Mouse (Mus musculus) neural tube, embryonic 12.5 days (tissue): Measurements from ENCODE around the gene Prss32. TPM values are rescaled to one million over a fixed set of nuclear protein-coding genes. Genes with fewer than 3 reads are reported as not detected.
"Not testable (repeated sequence)": the region's sequence is repeated elsewhere in the genome, so short reads cannot be mapped to it uniquely, and the experiment has no call there.

Experiments used
- ATAC-seq: fragments of 200-750 bp; cut with Nextera tagmentation; 2 replicates; pipeline ENCODE4 v1.8.0; 2017; ENCODE audit warnings: low read depth, mild to moderate bottlenecking, moderate TSS enrichment, moderate library complexity; ENCODE audit not compliant: low FRiP score
- H3K27ac ChIP-seq: fragments of 300-500 bp; sonication (generic); 2 replicates; pipeline ENCODE4 v1.5.1; 2016
- H3K27me3 ChIP-seq: fragments of 300-500 bp; sonication (generic); replicated peaks from 2 replicates; pipeline ENCODE4 v1.6.1; 2016; ENCODE audit warnings: mild to moderate bottlenecking
- H3K36me3 ChIP-seq: fragments of 300-500 bp; sonication (generic); 2 replicates; pipeline ENCODE4 v1.6.1; 2016; ENCODE audit warnings: mild to moderate bottlenecking
- H3K4me1 ChIP-seq: fragments of 300-500 bp; sonication (generic); 2 replicates; pipeline ENCODE4 v1.6.1; 2016
- H3K4me2 ChIP-seq: fragments of 300-500 bp; sonication (generic); replicated peaks from 2 replicates; pipeline ENCODE4 v1.6.1; 2016; ENCODE audit warnings: mild to moderate bottlenecking
- H3K4me3 ChIP-seq: fragments of 300-500 bp; sonication (generic); 2 replicates; pipeline ENCODE4 v1.5.1; 2016
- H3K9ac ChIP-seq: fragments of 300-500 bp; sonication (generic); 2 replicates; pipeline ENCODE4 v1.6.1; 2016; ENCODE audit warnings: mild to moderate bottlenecking
- H3K9me3 ChIP-seq: fragments of 300-500 bp; sonication (generic); 2 replicates; pipeline ENCODE4 v1.6.1; 2016; ENCODE audit warnings: mild to moderate bottlenecking
- WGBS: fragments of 180-500 bp; shearing (Covaris S2); methylation state at CpG from one replicate; pipeline ENCODE4 v1.1.7; 2016; 5-methylcytosine and 5-hydroxymethylcytosine counted together
- polyA plus RNA-seq: library from polyadenylated mRNA; unstranded; fragments of >200 nt; fragmentation: Nextera tagmentation; extraction: Ambion mirVana; gene quantifications from 2 replicates; pipeline ENCODE4 v1.2.1, GENCODE M21; 2016

The Prss32 gene
- polyA plus RNA-seq, 1 experiment from 2014 or later = not detected

GRCm38 (mm10) chr17:23850853-23851749, 7.4 kb downstream of the Prss32 start:
- 63% methylated on average over 19 of the region's 19 CpGs for WGBS
- H3K36me3 ChIP-seq = no peaks in the 10 kb centered on the region
- ATAC-seq = peak; percentile 4; the same call in 1 of the 2 replicates
- H3K27me3 ChIP-seq = 0 out of 2 replicates have a peak, but pooled peaks cover 3% of the 10 kb centered on the region
- H3K4me3 ChIP-seq = no peak overlapping the region
- H3K27ac ChIP-seq = no peak overlapping the region
- H3K4me1 ChIP-seq = no peaks in the 10 kb centered on the region
- H3K9me3 ChIP-seq = no peaks in the 10 kb centered on the region
- no peak overlapping the region for H3K9ac ChIP-seq
- no peak overlapping the region for H3K4me2 ChIP-seq

GRCm38 (mm10) chr17:23853292-23853691, 9.6 kb downstream of the Prss32 start:
- no peak; the same call in 1 of the 2 replicates for ATAC-seq
- no peaks in the 10 kb centered on the region for H3K9me3 ChIP-seq

GRCm38 (mm10) chr17:23854229-23854765, 10.6 kb downstream of the Prss32 start:
- H3K9me3 ChIP-seq = no peaks in the 10 kb centered on the region
- H3K27ac ChIP-seq = no peak overlapping the region
- H3K9ac ChIP-seq = no peak overlapping the region
- no peaks in the 10 kb centered on the region for H3K27me3 ChIP-seq
- H3K4me2 ChIP-seq = no peak overlapping the region
- no peak overlapping the region for H3K4me3 ChIP-seq
- WGBS = 86% methylated on average over 10 of the region's 10 CpGs
- H3K4me1 ChIP-seq = no peaks in the 10 kb centered on the region
- no peaks in the 10 kb centered on the region for H3K36me3 ChIP-seq
- ATAC-seq = no peak

More at GRCm38 (mm10) chr17:23853292-23853691, 9.6 kb downstream of the Prss32 start:
- WGBS = 33% methylated on average over 5 of the region's 5 CpGs
- Histone ChIP-seq H3K27ac (no peak overlapping the region), H3K4me1 (no peaks in the 10 kb centered on the region), H3K4me3 (no peak overlapping the region), H3K36me3 (no peaks in the 10 kb centered on the region), H3K4me2 (no peak overlapping the region), H3K9ac (no peak overlapping the region), H3K27me3 (no peaks in the 10 kb centered on the region)

GRCm38 (mm10) chr17:23857193-23857592, 13.5 kb downstream of the Prss32 start:
- WGBS = 84% methylated on average over 6 of the region's 6 CpGs
- Histone ChIP-seq H3K27me3 (no peaks in the 10 kb centered on the region), H3K4me3 (no peak overlapping the region), H3K9me3 (no peaks in the 10 kb centered on the region), H3K4me2 (no peak overlapping the region), H3K36me3 (no peaks in the 10 kb centered on the region), H3K27ac (no peak overlapping the region), H3K9ac (no peak overlapping the region), H3K4me1 (no peaks in the 10 kb centered on the region)
- no peak for ATAC-seq

GRCm38 (mm10) chr17:23857913-23858312, 14.3 kb downstream of the Prss32 start:
- no peaks in the 10 kb centered on the region for H3K9me3 ChIP-seq
- 86% methylated on average over 2 of the region's 2 CpGs for WGBS
- H3K9ac ChIP-seq = no peak overlapping the region
- no peak overlapping the region for H3K4me3 ChIP-seq
- no peaks in the 10 kb centered on the region for H3K27me3 ChIP-seq
- no peaks in the 10 kb centered on the region for H3K36me3 ChIP-seq
- ATAC-seq = no peak
- no peak overlapping the region for H3K27ac ChIP-seq
- no peaks in the 10 kb centered on the region for H3K4me1 ChIP-seq
- no peak overlapping the region for H3K4me2 ChIP-seq

- Histone ChIP-seq H3K36me3 (no peaks in the 10 kb centered on the region), H3K4me1 (no peaks in the 10 kb centered on the region), H3K4me2 (no peak overlapping the region), H3K27me3 (no peaks in the 10 kb centered on the region), H3K9me3 (no peaks in the 10 kb centered on the region), H3K4me3 (no peak overlapping the region), H3K9ac (no peak overlapping the region), H3K27ac (no peak overlapping the region)
- WGBS = 87% methylated on average over 4 of the region's 4 CpGs
- no peak for ATAC-seq
These were observed 19.3 kb downstream of the Prss32 start for GRCm38 (mm10) chr17:23862926-23863325.

- ATAC-seq = no peak
- WGBS = 86% methylated on average over 15 of the region's 15 CpGs
- H3K4me2 ChIP-seq = no peak within 1 kb of the TSS
- H3K9ac ChIP-seq = no peak within 1 kb of the TSS
- H3K36me3 ChIP-seq = no peaks in the 10 kb centered on the region
- no peak within 1 kb of the TSS for H3K27ac ChIP-seq
- no peak within 1 kb of the TSS for H3K4me3 ChIP-seq
- no peaks in the 10 kb centered on the region for H3K27me3 ChIP-seq
- no peaks in the 10 kb centered on the region for H3K9me3 ChIP-seq
- no peaks in the 10 kb centered on the region for H3K4me1 ChIP-seq
These were observed 24.1 kb downstream of the Prss32 start, which contains the start of gene Prss21 for GRCm38 (mm10) chr17:23867756-23868155. Gene Prss21, plus strand, starts transcription at chr17:23868056.

GRCm38 (mm10) chr17:23868513-23868912, 24.9 kb downstream of the Prss32 start:
- no peak overlapping the region for H3K4me2 ChIP-seq
- no peaks in the 10 kb centered on the region for H3K9me3 ChIP-seq
- no peaks in the 10 kb centered on the region for H3K36me3 ChIP-seq
- ATAC-seq = no peak
- H3K27me3 ChIP-seq = no peaks in the 10 kb centered on the region
- 92% methylated on average over 11 of the region's 11 CpGs for WGBS
- no peaks in the 10 kb centered on the region for H3K4me1 ChIP-seq
- no peak overlapping the region for H3K9ac ChIP-seq
- H3K27ac ChIP-seq = no peak overlapping the region
- H3K4me3 ChIP-seq = no peak overlapping the region

- H3K27me3 ChIP-seq = no peaks in the 10 kb centered on the region
- no peak for ATAC-seq
- no peak overlapping the region for H3K9ac ChIP-seq
- no peaks in the 10 kb centered on the region for H3K9me3 ChIP-seq
- H3K4me1 ChIP-seq = no peaks in the 10 kb centered on the region
- no peaks in the 10 kb centered on the region for H3K36me3 ChIP-seq
- H3K4me2 ChIP-seq = no peak overlapping the region
- H3K4me3 ChIP-seq = no peak overlapping the region
- 48% methylated on average over 8 of the region's 8 CpGs for whole genome bisulfite sequencing
- no peak overlapping the region for H3K27ac ChIP-seq
These were observed 30.5 kb downstream of the Prss32 start for GRCm38 (mm10) chr17:23873884-23874856.

GRCm38 (mm10) chr17:23876741-23877140, 33.1 kb downstream of the Prss32 start:
- no peak for ATAC-seq
- Histone ChIP-seq H3K4me1 (no peaks in the 10 kb centered on the region), H3K4me3 (no peak overlapping the region), H3K9ac (no peak overlapping the region), H3K36me3 (no peaks in the 10 kb centered on the region), H3K27ac (no peak overlapping the region), H3K27me3 (no peaks in the 10 kb centered on the region), H3K4me2 (no peak overlapping the region), H3K9me3 (no peaks in the 10 kb centered on the region)
- WGBS = 59% methylated on average over 3 of the region's 3 CpGs

- no peak for ATAC-seq
These were observed 33.5 kb downstream of the Prss32 start for GRCm38 (mm10) chr17:23877166-23877565.

GRCm38 (mm10) chr17:23880576-23880975, 36.9 kb downstream of the Prss32 start, which contains the start of the genes Dcpp1 and Dcpp2:
Gene Dcpp1, plus strand, starts transcription at chr17:23880876.
Gene Dcpp2, plus strand, starts transcription at chr17:23880880.
- 81% methylated on average over 4 of the region's 4 CpGs for whole genome bisulfite sequencing
- ATAC-seq = not testable (repeated sequence)

More at GRCm38 (mm10) chr17:23877166-23877565, 33.5 kb downstream of the Prss32 start:
- Histone ChIP-seq H3K27me3 (no peaks in the 10 kb centered on the region), H3K4me3 (no peak overlapping the region), H3K4me1 (no peaks in the 10 kb centered on the region), H3K9ac (no peak overlapping the region), H3K27ac (no peak overlapping the region), H3K9me3 (no peaks in the 10 kb centered on the region), H3K36me3 (no peaks in the 10 kb centered on the region), H3K4me2 (no peak overlapping the region)
- WGBS = 98% methylated on average over 2 of the region's 2 CpGs

More at GRCm38 (mm10) chr17:23880576-23880975, 36.9 kb downstream of the Prss32 start, which contains the start of the genes Dcpp1 and Dcpp2:
- not testable (repeated sequence) for H3K9me3 ChIP-seq, H3K4me3 ChIP-seq, H3K36me3 ChIP-seq, H3K4me2 ChIP-seq, H3K27ac ChIP-seq, H3K27me3 ChIP-seq, H3K4me1 ChIP-seq, H3K9ac ChIP-seq
